Mouse (Mus musculus) CH12.LX (cell line): Measurements from ENCODE around the gene Polr3g.

ENCODE experiments used
- CHD2 ChIP-seq: IDR thresholded peaks from 2 replicates; pipeline ENCODE4 v1.6.1; 2011; ENCODE audit warnings: low read length, improper control_type of control experiment
- CTCF ChIP-seq, 2 experiments: IDR thresholded peaks in 1 of 2; conservative IDR thresholded peaks in 1 of 2; 2 replicates each; pipeline ENCODE4 v1.5.1; 2011 to 2012; ENCODE audit warnings: low read depth in 2 of 2, low read length in 2 of 2, improper control_type of control experiment in 1 of 2, inconsistent platforms in 1 of 2, mild to moderate bottlenecking in 1 of 2, moderate library complexity in 1 of 2
- E2F4 ChIP-seq: IDR thresholded peaks from 2 replicates; pipeline ENCODE4 v1.6.1; 2011; ENCODE audit warnings: low read depth, low read length, improper control_type of control experiment; ENCODE audit not compliant: insufficient replicate concordance
- ELF1 ChIP-seq: IDR thresholded peaks from 2 replicates; pipeline ENCODE4 v1.6.1; 2014; ENCODE audit warnings: low read depth, mild to moderate bottlenecking, inconsistent platforms, low read length, improper control_type of control experiment
- MAX ChIP-seq: IDR thresholded peaks from 2 replicates; pipeline ENCODE4 v1.6.1; 2011; ENCODE audit warnings: low read length, improper control_type of control experiment
- MXI1 ChIP-seq: IDR thresholded peaks from 2 replicates; pipeline ENCODE4 v1.6.1; 2011; ENCODE audit warnings: mild to moderate bottlenecking, low read depth, low read length, improper control_type of control experiment
- POLR2A ChIP-seq: IDR thresholded peaks from 2 replicates; pipeline ENCODE4 v1.6.1; 2011; ENCODE audit warnings: low read depth, mild to moderate bottlenecking, improper control_type of control experiment, low read length
- SMC3 ChIP-seq: IDR thresholded peaks from 2 replicates; pipeline ENCODE4 v1.6.1; 2011; ENCODE audit warnings: low read depth, low read length, improper control_type of control experiment
- UBTF ChIP-seq: IDR thresholded peaks from 2 replicates; pipeline ENCODE4 v1.6.1; 2012; ENCODE audit warnings: low read depth, mild to moderate bottlenecking, inconsistent platforms, low read length, improper control_type of control experiment, moderate library complexity

GRCm38 (mm10) chr13:81744092-81744396 lies 33.2 kb upstream of the Polr3g start:
- TF ChIP-seq CHD2 (no peak), CTCF (conservative IDR thresholded peaks at IDR 0.05 in 1 of 2, IDR thresholded peaks at IDR 0.05 in 1 of 2; ENCODE audit: low read depth in 2 of 2, low read length in 2 of 2) (no peak), SMC3 (no peak), MXI1 (no peak), POLR2A (no peak), MAX (no peak), UBTF (no peak), E2F4 (no peak), ELF1 (no peak)
